Mouse (Mus musculus) heart, adult 2 months (tissue): ENCODE results near the gene Rasgef1b. TPM values are rescaled to one million over a fixed set of nuclear protein-coding genes. Genes with fewer than 3 reads are reported as not detected.

ENCODE experiments used
- DNase-seq, 2 experiments: peaks; one replicate each; pipeline ENCODE4 v3.0.0; 2021
- H3K27ac ChIP-seq: fragments of 200-600 bp; 2 replicates; pipeline ENCODE4 v1.8.1; 2022
- H3K27me3 ChIP-seq: fragments of 200-500 bp; 2 replicates; pipeline ENCODE4 v1.6.1; 2012; ENCODE audit warnings: mild to moderate bottlenecking, low read length, inconsistent platforms, mixed read lengths; ENCODE audit not compliant: control insufficient read depth, insufficient read depth
- H3K36me3 ChIP-seq: fragments of 200-500 bp; 2 replicates; pipeline ENCODE4 v1.6.1; 2012; ENCODE audit warnings: low read length, inconsistent platforms; ENCODE audit not compliant: control insufficient read depth, insufficient read depth
- H3K4me1 ChIP-seq: fragments of 200-500 bp; 2 replicates; pipeline ENCODE4 v1.6.1; 2011; ENCODE audit warnings: low read length; ENCODE audit not compliant: control insufficient read depth, insufficient read depth
- H3K4me3 ChIP-seq: fragments of 200-600 bp; 2 replicates; pipeline ENCODE4 v1.8.1; 2022
- H3K79me2 ChIP-seq: fragments of 200-500 bp; replicated peaks from 2 replicates; pipeline ENCODE4 v1.6.1; 2012; ENCODE audit warnings: mild to moderate bottlenecking, inconsistent platforms, low read length, moderate library complexity, mixed read lengths; ENCODE audit not compliant: control insufficient read depth, insufficient read depth
- H3K9ac ChIP-seq: fragments of 200-500 bp; 2 replicates; pipeline ENCODE4 v1.6.1; 2012; ENCODE audit warnings: low read depth, mild to moderate bottlenecking, control low read depth, inconsistent platforms, low read length, mixed read lengths
- CTCF ChIP-seq: fragments of 200-600 bp; IDR thresholded peaks from 2 replicates; pipeline ENCODE4 v1.8.1; 2022; ENCODE audit warnings: antibody characterized with exemption, mild to moderate bottlenecking, moderate library complexity
- EP300 ChIP-seq: fragments of 200-500 bp; IDR thresholded peaks from 2 replicates; pipeline ENCODE4 v1.6.1; 2011; ENCODE audit warnings: low read depth, low read length, control low read depth; ENCODE audit not compliant: insufficient read depth
- POLR2A ChIP-seq: fragments of 200-500 bp; IDR thresholded peaks from 2 replicates; pipeline ENCODE4 v1.6.1; 2011; ENCODE audit warnings: mild to moderate bottlenecking, low read depth, low read length, control low read depth; ENCODE audit not compliant: insufficient read depth
- WGBS: fragments of 180-500 bp; shearing (Covaris S2); methylation state at CpG from one replicate; pipeline ENCODE4 v1.1.7; 2018; 5-methylcytosine and 5-hydroxymethylcytosine counted together
- intact Hi-C: fragments of 180-260 bp; cut with DNase I; formaldehyde crosslinking; loops from one replicate; pipeline ENCODE4 v1.15.1; 2025
- polyA plus RNA-seq: library from polyadenylated mRNA; depleted of rRNA; stranded (reverse); fragments of >200 nt; gene quantifications from 2 replicates; pipeline ENCODE4 v1.2.3, GENCODE M21; 2012
- total RNA-seq, 2 experiments: library from RNA; stranded (reverse); gene quantifications; 2 replicates each; pipeline ENCODE4 v1.2.3; 2021

Gene Rasgef1b
- total and polyA plus RNA-seq, 3 experiments: 4.3 to 17.7 (median 9.3) TPM

DNA sequence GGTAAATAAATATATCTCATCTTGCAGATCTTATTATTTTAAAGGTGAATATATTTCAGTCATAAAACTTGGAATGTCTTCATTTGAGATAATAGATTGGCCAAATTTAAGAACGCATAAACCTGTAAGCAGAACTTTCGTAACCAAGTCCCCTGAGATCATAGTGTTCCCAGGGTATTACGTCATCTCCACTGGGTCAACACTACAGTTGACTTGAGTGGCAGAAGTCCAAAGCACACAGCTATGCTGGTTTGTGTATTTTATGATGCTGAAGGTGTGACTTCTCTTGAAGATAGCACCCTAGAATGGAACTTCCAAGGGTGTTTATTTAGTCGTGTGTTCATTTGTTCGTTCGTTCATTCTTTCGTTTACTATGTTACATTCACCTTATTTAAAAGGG lies 444.5 kb downstream of the Rasgef1b start:
- H3K9ac ChIP-seq: no peak overlapping the region
- WGBS: 70% methylated on average over 7 of the region's 7 CpGs
- no peak for DNase-seq
- H3K4me3 ChIP-seq: no peak overlapping the region
- no peaks in the 10 kb centered on the region for H3K36me3 ChIP-seq
- H3K79me2 ChIP-seq: no peaks in the 10 kb centered on the region
- no peaks in the 10 kb centered on the region for H3K27me3 ChIP-seq
- intact Hi-C loops: no loop called here
- H3K4me1 ChIP-seq: no peaks in the 10 kb centered on the region
- TF ChIP-seq EP300: no peak
- no peak for TF ChIP-seq CTCF
- TF ChIP-seq POLR2A: no peak
- no peak overlapping the region for H3K27ac ChIP-seq

- 76% methylated on average over 3 of the region's 3 CpGs for WGBS
- Histone ChIP-seq H3K4me3 (no peak overlapping the region), H3K27ac (no peak overlapping the region), H3K79me2 (no peaks in the 10 kb centered on the region), H3K9ac (no peak overlapping the region), H3K27me3 (no peaks in the 10 kb centered on the region), H3K4me1 (no peaks in the 10 kb centered on the region), H3K36me3 (no peaks in the 10 kb centered on the region)
- TF ChIP-seq EP300: no peak
- no peak for TF ChIP-seq CTCF
- no peak for TF ChIP-seq POLR2A
- DNase-seq: no peak
- intact Hi-C loops: no loop called here
Observed at GRCm38 (mm10) chr5:99283636-99284035, 445.2 kb downstream of the Rasgef1b start.

GRCm38 (mm10) chr5:99280536-99280935 lies 448.3 kb downstream of the Rasgef1b start:
- DNase-seq: no peak

GRCm38 (mm10) chr5:99279016-99279757 lies 449.7 kb downstream of the Rasgef1b start:
- Histone ChIP-seq H3K9ac (no peak overlapping the region), H3K79me2 (no peaks in the 10 kb centered on the region), H3K36me3 (no peaks in the 10 kb centered on the region), H3K27me3 (no peaks in the 10 kb centered on the region), H3K4me3 (no peak overlapping the region), H3K27ac (no peak overlapping the region), H3K4me1 (no peaks in the 10 kb centered on the region)
- TF ChIP-seq EP300: no peak
- no peak for TF ChIP-seq POLR2A
- no peak for TF ChIP-seq CTCF
- DNase-seq: no peak
- intact Hi-C loops: no loop called here
- WGBS: 74% methylated on average over 9 of the region's 9 CpGs

More at GRCm38 (mm10) chr5:99280536-99280935, 448.3 kb downstream of the Rasgef1b start:
- Histone ChIP-seq H3K27me3 (no peaks in the 10 kb centered on the region), H3K4me3 (no peak overlapping the region), H3K27ac (no peak overlapping the region), H3K4me1 (no peaks in the 10 kb centered on the region), H3K36me3 (no peaks in the 10 kb centered on the region), H3K9ac (no peak overlapping the region), H3K79me2 (no peaks in the 10 kb centered on the region)
- WGBS: 82% methylated on average over 5 of the region's 5 CpGs
- TF ChIP-seq POLR2A (no peak), CTCF (no peak)
- intact Hi-C loops: no loop called here

DNA sequence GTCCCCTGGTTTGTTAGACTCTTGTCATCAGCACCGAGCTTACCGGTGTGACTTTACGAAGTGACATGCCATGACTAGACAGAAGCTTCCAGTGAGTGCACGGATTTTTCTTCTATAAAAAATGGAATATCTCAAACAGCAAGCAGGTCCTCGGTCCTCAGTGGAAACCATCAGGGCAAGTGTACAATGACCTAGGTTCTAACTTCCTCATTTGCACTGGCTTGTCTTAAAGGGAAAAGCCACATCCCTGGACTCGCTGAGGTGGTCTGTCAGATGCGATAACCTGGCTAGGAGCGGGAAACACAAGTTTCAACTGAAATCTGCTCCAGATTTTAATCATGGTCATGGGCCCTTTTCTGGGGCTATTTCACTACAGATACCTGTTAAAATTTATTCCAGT lies 450.5 kb downstream of the Rasgef1b start:
- no peaks in the 10 kb centered on the region for H3K79me2 ChIP-seq
- no peaks in the 10 kb centered on the region for H3K36me3 ChIP-seq
- no peak overlapping the region for H3K4me3 ChIP-seq
- intact Hi-C loops: no loop called here
- no peak overlapping the region for H3K27ac ChIP-seq
- no peak overlapping the region for H3K9ac ChIP-seq
- H3K27me3 ChIP-seq: no peaks in the 10 kb centered on the region
- TF ChIP-seq CTCF (no peak), POLR2A (no peak), EP300 (no peak)
- no peak for DNase-seq
- H3K4me1 ChIP-seq: no peaks in the 10 kb centered on the region
- WGBS: 83% methylated on average over 8 of the region's 8 CpGs

DNA sequence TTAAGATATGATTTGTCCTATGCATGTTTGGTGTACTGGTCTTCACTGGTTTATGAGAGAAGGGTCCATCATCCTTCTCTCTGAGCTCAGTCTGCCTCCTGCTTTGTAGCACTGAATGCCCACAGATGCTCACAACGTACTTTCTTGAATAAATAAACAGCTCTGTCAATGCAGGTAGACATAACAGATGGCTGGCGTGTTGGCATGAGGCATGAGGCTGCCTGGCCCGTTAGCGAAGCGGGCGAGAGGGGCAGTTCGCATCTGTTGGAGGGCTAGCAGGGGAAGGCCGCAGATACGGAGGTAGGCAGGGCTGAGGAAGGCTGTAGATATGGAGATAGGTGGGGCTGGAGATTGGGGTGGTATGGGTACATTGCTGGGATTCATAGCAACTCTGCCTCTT lies 451.3 kb downstream of the Rasgef1b start:
- Histone ChIP-seq H3K4me1 (no peaks in the 10 kb centered on the region), H3K27me3 (no peaks in the 10 kb centered on the region), H3K36me3 (no peaks in the 10 kb centered on the region), H3K4me3 (no peak overlapping the region), H3K27ac (no peak overlapping the region), H3K79me2 (no peaks in the 10 kb centered on the region), H3K9ac (no peak overlapping the region)
- WGBS: 93% methylated on average over 9 of the region's 9 CpGs
- TF ChIP-seq EP300: no peak
- no peak for TF ChIP-seq CTCF
- TF ChIP-seq POLR2A: no peak
- intact Hi-C loops: no loop called here
- no peak for DNase-seq
